Mouse (Mus musculus) bone marrow, adult 2 months (tissue): ENCODE measurements around the gene 6030408B16Rik.

Experiments
- CTCF ChIP-seq: fragments of 200-500 bp; IDR thresholded peaks from 2 replicates; pipeline ENCODE4 v1.5.1; 2011; ENCODE audit warnings: low read length, control low read depth; ENCODE audit not compliant: control insufficient read depth, insufficient read depth
- POLR2A ChIP-seq: fragments of 200-500 bp; IDR thresholded peaks from 2 replicates; pipeline ENCODE4 v1.6.1; 2011; ENCODE audit warnings: low read depth, mild to moderate bottlenecking, control low read depth, low read length, borderline replicate concordance; ENCODE audit not compliant: control insufficient read depth

DNA sequence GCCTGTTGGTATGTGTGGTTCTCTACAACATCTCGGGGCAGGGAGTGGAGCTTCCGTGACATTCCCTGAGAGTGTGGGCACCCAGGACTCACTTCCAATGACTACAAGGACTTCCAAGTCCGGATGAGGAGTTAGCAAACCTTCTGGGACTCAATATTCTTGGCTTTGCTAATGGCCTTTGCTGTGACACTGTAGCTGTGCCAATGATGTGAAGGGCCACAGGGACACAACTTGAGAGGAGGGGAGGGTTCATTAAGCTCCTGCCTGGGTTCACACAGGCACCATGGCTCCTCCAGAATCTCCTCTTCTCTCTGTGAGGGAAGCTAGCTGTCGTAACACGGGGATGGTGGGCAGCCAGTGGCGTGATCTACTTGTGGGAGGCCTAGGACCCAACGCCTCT is 29.6 kb downstream of the 6030408B16Rik start:
- TF ChIP-seq CTCF (no peak), POLR2A (no peak)
